Comparison of ENCODE assay signal across 22 mouse cellular contexts in the genomic region with DNA sequence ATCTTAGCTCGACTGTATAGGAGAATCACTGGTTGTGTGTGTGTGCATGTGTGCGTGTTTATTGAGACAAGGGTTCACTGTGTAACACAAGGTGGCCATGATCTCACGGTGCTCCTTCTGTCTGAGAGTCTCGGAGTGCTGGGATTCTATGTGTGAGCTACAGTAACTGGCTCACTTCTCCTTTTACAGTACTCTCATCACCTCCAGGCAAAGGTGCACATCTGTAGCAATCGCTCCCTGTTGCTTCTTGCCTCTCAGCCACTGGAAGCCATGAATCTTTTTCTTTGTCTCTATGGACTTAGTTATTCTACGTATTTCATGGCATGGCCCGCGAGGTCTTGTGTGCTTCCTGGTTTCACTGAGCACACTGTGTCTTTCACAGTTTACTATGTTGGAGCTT.
A peak's percentile ranks its signal among the peaks of the same experiment; 100 is the strongest.
DNase-seq lines count a peak whose midpoint lies in the region; ATAC-seq and TF ChIP-seq lines count a peak whose summit lies in the region.
"Had no signal": no experiment of that assay in that cellular context is flagged by ENCODE, and none has a peak within 500 bp of the region (broad histone marks: within the 10 kb centered on the region; RNA-seq: fewer than 3 reads in every experiment).

No protein-coding gene starts in this region.

- H3K4me2 ChIP-seq in liver, embryonic 12.5 days: no peak overlapping the region
- no peak overlapping the region for H3K4me2 ChIP-seq in liver, embryonic 11.5 days
- H3K4me2 ChIP-seq: embryonic facial prominence, embryonic 12.5 days; forebrain, embryonic 15.5 days; heart, embryonic 11.5 days; heart, embryonic 15.5 days; hindbrain, embryonic 14.5 days had no signal

- H3K9me3 ChIP-seq in liver, embryonic 12.5 days (replicated peaks): no peaks in the 10 kb centered on the region
- no peaks in the 10 kb centered on the region for H3K9me3 ChIP-seq in liver, embryonic 11.5 days (ENCODE audit: control insufficient read depth, low read length)
- H3K9me3 ChIP-seq: embryonic facial prominence, embryonic 12.5 days; forebrain, embryonic 15.5 days; G1E; heart, embryonic 15.5 days; hindbrain, embryonic 10.5 days had no signal

- intact Hi-C loops in gastrocnemius, adult 2 months (cut with DNase I): no loop called here

- H3K9ac ChIP-seq in liver, embryonic 12.5 days: no peak overlapping the region
- H3K9ac ChIP-seq in liver, embryonic 11.5 days (ENCODE audit: low read depth, low read length): no peak overlapping the region
- H3K9ac ChIP-seq: embryonic facial prominence, embryonic 12.5 days; forebrain, embryonic 15.5 days; heart, embryonic 15.5 days; hindbrain, embryonic 14.5 days had no signal

- DNase-seq in liver, embryonic 11.5 days (ENCODE audit: low spot score): no peak
- DNase-seq in spleen, adult 2 months (ENCODE audit: low read depth in 1 of 2, low spot score in 2 of 2): no peak
- no peak for DNase-seq in spleen, adult 18-20 months
- peak; percentile 46 to 48 for DNase-seq in B cell, adult 2 months
- DNase-seq in gastrocnemius, adult 2 months: no peak
- DNase-seq in right cerebral cortex, postnatal 25 days: no peak
- DNase-seq: adrenal gland, postnatal 10 days; cerebellum, adult 11 months; cerebellum, adult 9-10 months; cerebellum, postnatal 25 days; gastrocnemius, postnatal 10 days; heart, adult 2 months; heart, postnatal 14 days had no signal

- H3K27ac ChIP-seq in liver, embryonic 12.5 days: peak overlapping the region; percentile 83
- H3K27ac ChIP-seq in liver, embryonic 11.5 days (ENCODE audit: low read depth, low read length): no peak overlapping the region
- peak overlapping the region; percentile 27 for H3K27ac ChIP-seq in spleen, adult 2 months (ENCODE audit: insufficient read depth, low read length)
- no peak overlapping the region for H3K27ac ChIP-seq in gastrocnemius, adult 2 months
- H3K27ac ChIP-seq: embryonic facial prominence, embryonic 12.5 days; forebrain, embryonic 15.5 days; heart, adult 2 months; heart, embryonic 15.5 days; hindbrain, embryonic 10.5 days; hindbrain, embryonic 14.5 days had no signal

- no peak for ATAC-seq in liver, embryonic 12.5 days
- ATAC-seq in liver, embryonic 11.5 days (replicated peaks; ENCODE audit: low FRiP score): no peak
- peak; percentile 52; the same call in 1 of the 2 replicates for ATAC-seq in neutrophil, adult 5-6 weeks (ENCODE audit: extremely low read depth, insufficient number of reproducible peaks, low FRiP score, poor library complexity, severe bottlenecking)
- ATAC-seq: forebrain, embryonic 15.5 days had no signal

- peaks cover 75% of the 10 kb centered on the region for H3K4me1 ChIP-seq in liver, embryonic 12.5 days
- peaks cover 28% of the 10 kb centered on the region for H3K4me1 ChIP-seq in liver, embryonic 11.5 days (replicated peaks; ENCODE audit: control insufficient read depth, insufficient read depth, low read length)
- H3K4me1 ChIP-seq in spleen, adult 2 months (ENCODE audit: control insufficient read depth, insufficient read depth, insufficient read length): peaks cover 8% of the 10 kb centered on the region; the same call in 1 of the 2 replicates
- H3K4me1 ChIP-seq: embryonic facial prominence, embryonic 12.5 days; heart, embryonic 15.5 days had no signal

- H3K36me3 ChIP-seq in liver, embryonic 12.5 days: no peaks in the 10 kb centered on the region
- no peaks in the 10 kb centered on the region for H3K36me3 ChIP-seq in liver, embryonic 11.5 days (ENCODE audit: control insufficient read depth, insufficient read depth, low read length)
- no peaks in the 10 kb centered on the region for H3K36me3 ChIP-seq in spleen, adult 2 months (ENCODE audit: control insufficient read depth, insufficient read depth, low read length)
- H3K36me3 ChIP-seq: embryonic facial prominence, embryonic 12.5 days; forebrain, embryonic 15.5 days; G1E; heart, embryonic 15.5 days; hindbrain, embryonic 10.5 days had no signal

- no peaks in the 10 kb centered on the region for H3K27me3 ChIP-seq in liver, embryonic 12.5 days (replicated peaks)
- no peaks in the 10 kb centered on the region for H3K27me3 ChIP-seq in liver, embryonic 11.5 days (replicated peaks; ENCODE audit: control insufficient read depth, insufficient read depth, low read length)
- no peaks in the 10 kb centered on the region for H3K27me3 ChIP-seq in spleen, adult 2 months (ENCODE audit: control insufficient read depth, insufficient read depth, low read length)
- H3K27me3 ChIP-seq: embryonic facial prominence, embryonic 12.5 days; forebrain, embryonic 15.5 days; heart, embryonic 15.5 days had no signal

- H3K4me3 ChIP-seq in liver, embryonic 12.5 days: no peak overlapping the region
- H3K4me3 ChIP-seq in liver, embryonic 11.5 days (ENCODE audit: low read depth, low read length): no peak overlapping the region
- no peak overlapping the region for H3K4me3 ChIP-seq in spleen, adult 2 months (ENCODE audit: extremely low read depth, insufficient read depth, insufficient read length)
- no peak overlapping the region for H3K4me3 ChIP-seq in gastrocnemius, adult 2 months
- H3K4me3 ChIP-seq: embryonic facial prominence, embryonic 12.5 days; forebrain, embryonic 15.5 days; heart, adult 2 months; heart, embryonic 15.5 days; hindbrain, embryonic 10.5 days had no signal

- no peak for TF ChIP-seq POLR2A in spleen, adult 2 months (IDR thresholded peaks at IDR 0.05; ENCODE audit: low read depth, low read length)

- no peak for TF ChIP-seq CTCF in spleen, adult 2 months (IDR thresholded peaks at IDR 0.05; ENCODE audit: extremely low read depth, insufficient read depth, insufficient read length, insufficient replicate concordance)
- no peak for TF ChIP-seq CTCF in gastrocnemius, adult 2 months (IDR thresholded peaks at IDR 0.05)

- WGBS in liver, embryonic 12.5 days (ENCODE audit: insufficient replicate concordance): 81% methylated on average over 8 of the region's 8 CpGs
- 85% methylated on average over 8 of the region's 8 CpGs for WGBS in liver, embryonic 11.5 days
- 81% methylated on average over 8 of the region's 8 CpGs for WGBS in spleen, adult 2 months

Comparison
In these comparisons a context has a peak if more than half of its experiments do, and no peak if none do; other contexts are left out.
1. H3K27ac ChIP-seq: peak in liver, embryonic 12.5 days (single experiment) and spleen, adult 2 months (single experiment); none in liver, embryonic 11.5 days (single experiment) and gastrocnemius, adult 2 months (single experiment).
2. DNase-seq: peak in B cell, adult 2 months (2 of 2); none in liver, embryonic 11.5 days (single experiment), spleen, adult 2 months (0 of 2), spleen, adult 18-20 months (0 of 2), gastrocnemius, adult 2 months (single experiment) and right cerebral cortex, postnatal 25 days (single experiment).